Mouse (Mus musculus) ovary, postnatal 10 days (tissue): ENCODE data around the gene Tmem213.
A peak's percentile ranks its signal among the peaks of the same experiment; 100 is the strongest.

Experiments used
- DNase-seq: peaks from one replicate; pipeline ENCODE4 v3.0.0; 2022; ENCODE audit warnings: low spot score

Gene Tmem213

DNA sequence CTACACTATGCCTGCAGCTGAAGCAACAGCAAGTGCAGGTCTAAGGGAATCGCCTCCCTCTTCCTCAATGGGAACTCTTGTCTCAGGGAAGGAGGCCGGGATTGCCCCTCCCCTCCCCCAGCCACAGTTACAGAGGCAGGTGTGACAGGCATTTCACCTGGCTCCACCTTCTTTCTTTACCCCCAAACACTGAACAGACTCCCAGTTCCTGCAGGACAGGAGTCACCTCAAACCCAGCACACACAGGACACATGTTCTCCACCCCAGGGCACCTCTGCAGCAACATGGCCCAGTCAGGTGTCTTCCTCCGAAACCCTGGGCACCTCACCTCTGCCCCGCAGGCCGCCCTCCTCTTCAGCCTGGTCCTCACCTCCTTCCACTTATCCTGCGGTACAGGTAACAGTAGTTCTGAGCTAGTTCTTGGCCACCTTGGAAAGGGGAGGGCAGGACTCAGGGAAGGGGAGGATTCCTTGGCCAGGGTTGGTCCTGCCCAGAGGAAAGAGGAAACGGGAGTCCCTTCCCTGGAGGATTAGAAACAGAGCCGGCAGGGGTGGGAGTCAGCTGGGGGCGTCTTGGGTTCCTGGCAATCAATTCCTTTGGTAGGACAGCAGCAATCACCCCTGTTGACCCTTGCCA lies at the start of gene Tmem213:
Tmem213 (plus strand) TSS at position 96 of the 636 bp plus-strand sequence.
- DNase-seq, result no peak

DNA sequence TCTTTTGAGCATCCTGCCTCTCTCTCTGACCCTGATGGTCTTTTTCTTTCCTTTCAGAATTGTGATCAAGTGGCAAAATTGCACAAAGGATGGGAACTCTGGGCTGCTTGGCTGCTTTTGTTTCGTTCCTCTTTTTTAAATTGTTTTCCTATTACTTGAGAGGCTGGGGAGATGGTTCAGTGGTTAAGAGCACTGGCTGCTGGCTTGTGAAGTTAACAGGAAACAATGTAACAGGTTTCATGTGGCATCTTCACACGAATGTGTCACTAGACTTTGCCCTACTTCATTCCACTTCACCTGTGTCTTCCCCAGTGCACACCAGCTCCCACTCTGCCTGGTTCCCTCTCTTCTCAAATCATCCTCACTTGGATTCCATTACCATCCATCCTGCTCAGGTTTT lies 44.4 kb upstream of the Tmem213 start:
- no peak for DNase-seq

- DNase-seq, result no peak
Measured at GRCm38 (mm10) chr6:38065122-38065500, 43.9 kb upstream of the Tmem213 start.

DNA sequence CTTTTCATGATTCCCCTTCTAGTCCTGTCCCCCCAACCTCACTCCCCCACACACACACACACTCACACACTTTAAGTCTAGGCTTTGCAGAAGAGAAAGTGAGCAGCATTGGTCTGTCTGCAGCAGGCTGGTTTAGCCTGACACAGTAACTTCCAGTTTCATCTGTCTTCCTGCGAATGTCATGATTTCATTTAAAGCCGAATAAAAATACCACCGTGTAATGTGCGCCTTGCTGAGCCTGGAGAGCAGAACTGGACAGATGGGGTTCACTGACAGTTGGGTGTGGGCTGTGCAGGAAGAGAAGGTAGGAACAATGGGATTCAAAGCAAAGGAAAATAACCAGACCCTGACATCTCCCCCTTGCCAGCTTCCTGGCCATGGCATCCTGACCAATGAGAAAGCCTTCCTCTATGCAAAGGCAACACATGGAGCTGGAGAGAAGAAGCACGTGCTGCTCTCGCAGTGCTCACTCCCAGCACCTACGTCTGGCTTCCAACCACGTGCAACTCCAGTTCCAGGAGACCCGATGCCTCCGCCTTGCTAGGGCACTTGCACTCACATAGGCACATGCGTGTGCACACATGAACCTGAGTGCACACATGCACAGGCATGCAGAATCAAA lies 43.4 kb upstream of the Tmem213 start:
- no peak for DNase-seq

GRCm38 (mm10) chr6:38066215-38066614 lies 42.8 kb upstream of the Tmem213 start:
- peak; percentile 13 for DNase-seq

DNA sequence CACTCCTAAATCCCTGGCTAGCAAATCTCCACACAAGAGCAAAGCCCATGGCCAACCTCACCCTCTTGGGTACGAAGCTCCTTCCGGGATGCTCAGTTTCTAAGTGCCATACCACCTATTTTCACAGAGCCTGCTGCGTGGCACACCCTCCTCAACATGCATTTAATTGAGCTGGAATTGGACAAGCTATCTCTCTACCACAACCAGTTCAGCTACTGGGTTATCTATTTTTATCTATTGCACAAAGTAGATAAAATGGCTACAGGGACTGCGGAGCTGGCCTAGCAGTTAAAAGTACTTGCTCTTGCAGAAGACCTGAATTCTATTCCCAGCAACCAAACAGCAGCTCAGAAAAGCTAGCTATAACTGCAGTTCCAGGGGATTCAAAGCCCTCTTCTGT lies 37.8 kb upstream of the Tmem213 start:
- no peak for DNase-seq

DNA sequence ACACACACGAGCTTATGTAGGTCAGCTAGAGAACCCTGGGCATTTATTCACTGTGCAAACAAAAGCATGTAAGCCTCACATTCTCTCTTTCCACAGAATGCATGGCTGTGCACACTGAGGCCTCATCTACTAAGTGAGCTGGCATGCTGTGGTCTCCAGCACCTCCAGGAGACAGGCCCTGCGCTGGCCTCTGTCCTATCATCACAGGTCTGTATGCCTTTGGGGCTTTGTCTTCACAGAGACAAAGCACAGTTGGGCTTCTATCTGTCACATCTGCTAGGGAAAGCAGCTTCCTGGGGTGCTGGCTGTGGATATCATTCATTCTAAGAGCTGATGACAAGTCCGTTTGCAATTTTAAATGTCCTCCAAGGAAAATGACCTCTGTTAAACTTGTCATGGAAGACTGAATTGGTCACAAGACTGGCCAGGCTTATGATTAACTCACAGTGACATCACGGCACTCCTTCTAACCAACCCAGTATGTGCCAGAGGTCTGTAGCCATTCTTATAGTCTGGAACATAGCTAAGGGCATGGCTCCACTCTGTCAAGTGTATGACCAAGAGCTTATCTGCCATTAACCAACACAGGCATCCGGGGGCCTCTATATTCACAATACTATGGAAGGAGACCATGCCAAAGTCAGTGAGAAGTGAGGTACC lies 36.8 kb upstream of the Tmem213 start:
- DNase-seq, result no peak

DNA sequence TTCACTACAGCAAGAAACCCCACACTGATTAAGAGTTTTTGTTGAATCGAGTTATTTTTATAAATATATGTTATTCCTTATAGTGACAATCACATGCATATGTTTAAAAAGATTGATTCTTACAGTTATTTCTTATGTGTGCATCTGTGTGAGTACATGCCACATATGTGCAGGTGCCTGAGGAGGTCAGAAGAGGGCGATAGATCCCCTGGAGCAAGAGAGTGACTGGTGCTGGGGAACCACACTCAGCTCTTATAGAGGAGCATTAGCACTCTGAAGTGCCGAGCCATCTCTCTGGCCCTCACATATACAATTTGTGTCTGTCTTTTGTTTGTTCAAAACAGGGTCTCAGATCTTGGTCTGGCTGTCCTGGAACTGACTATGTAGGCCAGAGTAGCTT lies 35.5 kb upstream of the Tmem213 start:
- no peak for DNase-seq

DNA sequence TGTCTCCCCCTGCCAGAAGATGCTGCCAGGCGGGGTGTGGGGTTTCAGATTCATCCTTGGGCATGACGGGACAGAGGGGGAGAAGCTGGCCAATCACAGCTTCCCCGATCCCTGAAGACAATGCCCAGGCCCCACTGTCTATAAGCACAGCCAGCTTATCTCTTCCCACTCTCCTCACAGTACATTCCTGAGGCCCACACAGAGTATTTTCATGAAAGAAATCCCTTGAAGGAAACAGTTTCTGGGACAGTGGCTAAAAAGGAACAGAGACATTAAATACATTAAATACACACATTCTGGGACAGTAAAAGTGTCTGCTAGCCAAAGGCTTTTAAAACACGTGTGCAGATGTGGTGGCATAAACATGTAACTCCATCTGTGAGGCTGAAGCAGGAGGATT lies 28.7 kb upstream of the Tmem213 start:
- DNase-seq, result no peak

GRCm38 (mm10) chr6:38081727-38082341 lies 27.2 kb upstream of the Tmem213 start:
- DNase-seq, result no peak

DNA sequence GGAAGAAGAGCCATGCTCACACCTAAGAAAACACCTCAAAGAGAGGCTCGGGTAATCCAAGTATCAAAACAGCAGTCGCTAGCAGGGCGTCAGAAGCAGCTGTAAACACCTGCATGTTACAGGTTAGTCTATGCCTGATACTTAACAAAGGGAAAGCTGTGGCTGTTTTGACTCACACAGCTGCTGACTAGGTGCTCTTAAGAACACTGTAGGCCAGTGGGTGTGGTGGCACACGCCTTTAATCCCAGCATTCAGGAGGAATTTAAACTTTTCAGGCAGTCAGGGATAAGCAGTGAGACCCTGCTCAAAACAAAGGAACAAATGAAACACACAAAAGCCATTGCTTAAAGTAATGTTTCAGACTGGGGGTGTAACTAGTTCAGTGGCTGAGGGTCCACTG lies 25.9 kb upstream of the Tmem213 start:
- no peak for DNase-seq

DNA sequence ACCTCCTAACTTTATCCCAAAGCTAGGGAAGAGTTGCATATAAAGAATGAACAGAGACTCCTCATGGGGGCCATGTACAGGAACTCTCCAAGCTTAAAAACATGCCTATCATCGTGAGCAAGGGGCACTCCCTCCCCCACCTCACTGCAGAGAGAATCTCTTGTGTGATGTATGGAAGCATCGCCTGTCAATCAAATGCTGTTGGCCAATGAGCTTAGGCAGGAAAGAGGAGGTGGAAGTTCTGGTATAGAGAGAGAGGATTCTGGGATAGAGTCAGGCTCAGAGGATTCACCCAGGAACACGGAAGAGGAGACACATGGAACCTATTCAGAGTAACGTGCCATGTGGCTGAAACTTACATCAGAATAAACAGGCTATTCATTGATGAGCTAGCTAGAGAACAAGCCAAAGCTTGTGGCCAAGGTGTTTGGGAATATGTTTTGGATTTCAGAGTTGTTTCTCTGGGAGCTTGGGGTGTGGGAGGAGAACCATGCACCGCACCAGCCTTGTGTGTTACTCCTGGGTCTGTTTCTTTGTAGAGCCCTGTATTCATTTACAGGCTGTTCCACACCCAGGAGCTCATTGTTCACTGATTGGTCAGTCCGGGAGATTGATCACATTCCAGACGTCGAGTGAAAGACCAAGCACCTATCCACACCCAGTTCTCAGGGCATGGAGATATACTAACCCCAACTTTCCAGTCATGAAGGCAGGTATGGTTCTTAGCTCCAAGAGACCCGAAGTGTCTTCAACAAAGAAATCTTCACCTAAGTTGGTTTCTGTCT lies 21.6 kb upstream of the Tmem213 start:
- DNase-seq, result no peak

GRCm38 (mm10) chr6:38092539-38092938 lies 16.5 kb upstream of the Tmem213 start:
- no peak for DNase-seq

- no peak for DNase-seq
Measured at GRCm38 (mm10) chr6:38094701-38095100, 14.4 kb upstream of the Tmem213 start.

GRCm38 (mm10) chr6:38096961-38097370 lies 12.1 kb upstream of the Tmem213 start:
- DNase-seq, result no peak

DNA sequence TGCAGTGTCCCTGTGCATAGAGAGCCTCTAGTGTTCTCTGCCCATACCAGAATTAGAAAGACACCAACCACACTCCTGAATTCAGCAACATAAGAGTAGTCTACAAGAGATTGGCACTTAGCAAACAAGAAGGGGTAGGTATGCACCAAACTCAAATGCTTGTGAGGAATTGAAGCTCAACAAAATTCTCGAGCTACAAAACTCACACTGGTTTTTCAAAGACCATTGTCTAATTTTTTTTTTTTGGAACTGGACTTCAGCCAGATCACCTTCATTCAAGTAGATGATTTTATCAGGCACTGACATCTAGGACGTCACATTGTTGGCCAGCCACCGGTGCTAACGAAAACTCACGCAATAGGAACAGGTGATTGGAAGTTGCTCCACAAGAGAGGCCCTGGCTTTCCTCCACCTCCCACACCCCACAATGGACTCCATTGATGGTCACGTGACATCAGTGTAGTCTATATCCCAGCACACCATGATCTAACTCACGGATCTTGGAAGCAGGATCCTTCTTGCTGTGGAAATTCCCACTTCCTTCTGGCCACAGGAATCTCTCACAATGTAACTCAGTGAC lies 6.7 kb upstream of the Tmem213 start:
- DNase-seq, result no peak

DNA sequence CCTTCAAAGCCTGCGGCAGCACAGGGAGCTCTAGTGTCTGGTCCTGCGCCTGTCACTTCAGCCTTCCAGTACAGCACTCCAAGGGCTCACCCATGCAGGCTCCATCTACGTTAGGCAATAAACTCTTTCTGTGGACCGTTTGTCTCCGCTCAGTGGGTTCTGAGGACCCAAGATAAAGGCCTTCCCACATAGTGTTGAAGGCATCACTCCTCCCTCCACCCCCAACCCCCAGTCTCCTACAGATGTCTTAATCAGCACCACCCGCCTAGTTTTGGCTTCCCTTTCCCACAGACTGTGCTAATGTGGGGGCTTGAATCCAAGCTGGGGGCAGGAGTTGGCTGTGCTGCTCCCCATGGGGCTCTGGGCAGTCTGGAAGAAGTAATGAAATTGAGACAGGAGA lies 5.3 kb upstream of the Tmem213 start:
- DNase-seq, result no peak

- DNase-seq, result no peak
Measured at GRCm38 (mm10) chr6:38105924-38106323, 3.1 kb upstream of the Tmem213 start.

GRCm38 (mm10) chr6:38108449-38108848 lies 606 bp upstream of the Tmem213 start:
- DNase-seq, result no peak

GRCm38 (mm10) chr6:38109871-38110270 lies 816 bp downstream of the Tmem213 start:
- DNase-seq, result no peak

- no peak for DNase-seq
Measured at GRCm38 (mm10) chr6:38110859-38111258, 1.8 kb downstream of the Tmem213 start.
